Mouse (Mus musculus) liver, embryonic 14.5 days (tissue): ENCODE measurements around the gene Utrn. TPM values are rescaled to one million over a fixed set of nuclear protein-coding genes. Genes with fewer than 3 reads are reported as not detected.

ENCODE experiments used
- ATAC-seq: fragments of 200-750 bp; cut with Nextera tagmentation; 2 replicates; pipeline ENCODE4 v1.8.0; 2017; ENCODE audit warnings: moderate number of reproducible peaks, mild to moderate bottlenecking, moderate library complexity; ENCODE audit not compliant: insufficient read depth
- DNase-seq, 3 experiments: peaks; one replicate each; pipeline ENCODE4 v3.0.0-alpha.2; 2012 to 2013; ENCODE audit warnings: low read depth in 3 of 3, low spot score in 3 of 3
- H3K27ac ChIP-seq: fragments of 300-500 bp; sonication (generic); 2 replicates; pipeline ENCODE4 v1.5.1; 2014; ENCODE audit warnings: moderate library complexity, mild to moderate bottlenecking, control low read depth, inconsistent platforms
- H3K27me3 ChIP-seq: fragments of 300-500 bp; sonication (generic); 2 replicates; pipeline ENCODE4 v1.6.1; 2014; ENCODE audit warnings: mild to moderate bottlenecking, low read length, moderate library complexity; ENCODE audit not compliant: control insufficient read depth, insufficient read depth
- H3K36me3 ChIP-seq: fragments of 300-500 bp; sonication (generic); replicated peaks from 2 replicates; pipeline ENCODE4 v1.6.1; 2014; ENCODE audit warnings: low read depth; ENCODE audit not compliant: control insufficient read depth, insufficient read depth
- H3K4me1 ChIP-seq, 2 experiments: fragments of 200-500 bp in 1 of 2; fragments of 300-500 bp in 1 of 2; sonication (generic) in 1 of 2; replicated peaks; 2 replicates each; pipeline ENCODE4 v1.6.1; 2012 to 2014; ENCODE audit warnings: antibody characterized with exemption in 1 of 2, inconsistent platforms in 1 of 2, low read length in 1 of 2; ENCODE audit not compliant: control insufficient read depth in 2 of 2, insufficient read depth in 2 of 2
- H3K4me2 ChIP-seq: fragments of 300-500 bp; sonication (generic); 2 replicates; pipeline ENCODE4 v1.6.1; 2014; ENCODE audit warnings: low read depth, mild to moderate bottlenecking, control low read depth, moderate library complexity
- H3K4me3 ChIP-seq, 2 experiments: fragments of 200-500 bp in 1 of 2; fragments of 300-500 bp in 1 of 2; sonication (generic) in 1 of 2; 2 replicates each; pipeline ENCODE4 v1.5.1; 2012 to 2014; ENCODE audit warnings: low read depth in 2 of 2, low read length in 2 of 2, mild to moderate bottlenecking in 2 of 2, control low read depth in 1 of 2, inconsistent platforms in 1 of 2, moderate library complexity in 1 of 2; ENCODE audit not compliant: insufficient read depth in 1 of 2
- H3K9ac ChIP-seq: fragments of 300-500 bp; sonication (generic); replicated peaks from 2 replicates; pipeline ENCODE4 v1.6.1; 2014; ENCODE audit warnings: mild to moderate bottlenecking, control low read depth, moderate library complexity
- H3K9me3 ChIP-seq: fragments of 300-500 bp; sonication (generic); 2 replicates; pipeline ENCODE4 v1.6.1; 2016; ENCODE audit warnings: low read length, mixed read lengths; ENCODE audit not compliant: control insufficient read depth
- CTCF ChIP-seq: IDR thresholded peaks from 2 replicates; pipeline ENCODE4 v1.5.1; 2016; ENCODE audit warnings: antibody characterized with exemption, low read depth, control low read depth
- EP300 ChIP-seq: IDR thresholded peaks from 2 replicates; pipeline ENCODE4 v1.6.1; 2016; ENCODE audit warnings: antibody characterized with exemption, low read depth
- WGBS: fragments of 180-500 bp; shearing (Covaris S2); extraction: QIAGEN DNeasy Blood & Tissue Kit; methylation state at CpG from one replicate; pipeline ENCODE4 v1.1.7; 2014; ENCODE audit not compliant: insufficient replicate concordance; 5-methylcytosine and 5-hydroxymethylcytosine counted together
- polyA plus RNA-seq, 2 experiments: library from polyadenylated mRNA; depleted of rRNA in 1 of 2; stranded (reverse) in 1 of 2; unstranded in 1 of 2; fragments of >200 nt; fragmentation: Nextera tagmentation in 1 of 2; extraction: Ambion mirVana in 1 of 2; gene quantifications; 2 replicates each; pipeline versions ENCODE4 v1.2.1 to v1.2.3; 2012 to 2014

Utrn gene
- polyA plus RNA-seq, 2 experiments: 2.7 to 4.4 TPM

GRCm38 (mm10) chr10:12694774-12695173 is 174.4 kb downstream of the Utrn start:
- Histone ChIP-seq H3K36me3 (no peaks in the 10 kb centered on the region), H3K27me3 (no peaks in the 10 kb centered on the region), H3K4me2 (no peak overlapping the region), H3K9me3 (no peaks in the 10 kb centered on the region), H3K9ac (no peak overlapping the region), H3K4me3 (no peak overlapping the region), H3K27ac (no peak overlapping the region), H3K4me1 (no peaks in the 10 kb centered on the region)
- DNase-seq (no peak), ATAC-seq (0 out of 2 replicates have a peak, but pooled peaks have one; percentile 39)
- TF ChIP-seq EP300: no peak
- TF ChIP-seq CTCF: no peak
- 28% methylated on average over 6 of the region's 6 CpGs for WGBS

GRCm38 (mm10) chr10:12690601-12691000 is 178.6 kb downstream of the Utrn start:
- H3K36me3 ChIP-seq: no peaks in the 10 kb centered on the region
- peak in 2 of 3 experiments; percentile 10 to 13 for DNase-seq
- H3K9me3 ChIP-seq: no peaks in the 10 kb centered on the region
- no peak overlapping the region for H3K4me3 ChIP-seq
- H3K27me3 ChIP-seq: no peaks in the 10 kb centered on the region
- ATAC-seq: no peak
- 15% methylated on average over 5 of the region's 5 CpGs for WGBS
- no peak overlapping the region for H3K4me2 ChIP-seq
- TF ChIP-seq CTCF (peak; percentile 76), EP300 (no peak)
- no peaks in the 10 kb centered on the region for H3K4me1 ChIP-seq
- H3K9ac ChIP-seq: no peak overlapping the region
- H3K27ac ChIP-seq: no peak overlapping the region

- Histone ChIP-seq H3K27ac (no peak overlapping the region), H3K9me3 (no peaks in the 10 kb centered on the region), H3K4me2 (no peak overlapping the region), H3K27me3 (no peaks in the 10 kb centered on the region), H3K9ac (no peak overlapping the region), H3K36me3 (no peaks in the 10 kb centered on the region), H3K4me3 (no peak overlapping the region), H3K4me1 (no peaks in the 10 kb centered on the region)
- DNase-seq: no peak
- TF ChIP-seq EP300: no peak
- no peak for ATAC-seq
Observed at GRCm38 (mm10) chr10:12685683-12686082, 183.5 kb downstream of the Utrn start.

GRCm38 (mm10) chr10:12684018-12684417 is 185.1 kb downstream of the Utrn start:
- Histone ChIP-seq H3K4me2 (no peak overlapping the region), H3K27ac (no peak overlapping the region), H3K9ac (no peak overlapping the region), H3K9me3 (no peaks in the 10 kb centered on the region), H3K4me3 (no peak overlapping the region), H3K27me3 (no peaks in the 10 kb centered on the region), H3K36me3 (no peaks in the 10 kb centered on the region), H3K4me1 (no peaks in the 10 kb centered on the region)
- 64% methylated on average over 3 of the region's 3 CpGs for WGBS
- no peak for TF ChIP-seq CTCF
- TF ChIP-seq EP300: no peak
- no peak for ATAC-seq
- no peak for DNase-seq

GRCm38 (mm10) chr10:12673309-12673708 is 195.9 kb downstream of the Utrn start:
- no peak for ATAC-seq

More at GRCm38 (mm10) chr10:12673309-12673708, 195.9 kb downstream of the Utrn start:
- H3K4me1 ChIP-seq: no peaks in the 10 kb centered on the region
- no peak overlapping the region for H3K9ac ChIP-seq
- no peaks in the 10 kb centered on the region for H3K27me3 ChIP-seq
- TF ChIP-seq CTCF (no peak), EP300 (no peak)
- H3K9me3 ChIP-seq: no peaks in the 10 kb centered on the region
- WGBS: 71% methylated on average over 5 of the region's 5 CpGs
- H3K27ac ChIP-seq: no peak overlapping the region
- no peak for DNase-seq
- H3K36me3 ChIP-seq: no peaks in the 10 kb centered on the region
- no peak overlapping the region for H3K4me2 ChIP-seq
- H3K4me3 ChIP-seq: no peak overlapping the region
